Mouse (Mus musculus) inflammation-experienced regulatory T-cells (primary cell): ENCODE data around the gene Tbca. TPM values are rescaled to one million over a fixed set of nuclear protein-coding genes. Genes with fewer than 3 reads are reported as not detected.

ENCODE experiments used
- polyA plus RNA-seq, 2 experiments: library from polyadenylated mRNA; unstranded; fragments of 100-300 nt; shearing (Covaris generic); gene quantifications; one replicate each; pipeline ENCODE4 v1.2.1; 2017

Tbca gene
- 100 to 1,000 TPM; 190 to 200 TPM for polyA plus RNA-seq

DNA sequence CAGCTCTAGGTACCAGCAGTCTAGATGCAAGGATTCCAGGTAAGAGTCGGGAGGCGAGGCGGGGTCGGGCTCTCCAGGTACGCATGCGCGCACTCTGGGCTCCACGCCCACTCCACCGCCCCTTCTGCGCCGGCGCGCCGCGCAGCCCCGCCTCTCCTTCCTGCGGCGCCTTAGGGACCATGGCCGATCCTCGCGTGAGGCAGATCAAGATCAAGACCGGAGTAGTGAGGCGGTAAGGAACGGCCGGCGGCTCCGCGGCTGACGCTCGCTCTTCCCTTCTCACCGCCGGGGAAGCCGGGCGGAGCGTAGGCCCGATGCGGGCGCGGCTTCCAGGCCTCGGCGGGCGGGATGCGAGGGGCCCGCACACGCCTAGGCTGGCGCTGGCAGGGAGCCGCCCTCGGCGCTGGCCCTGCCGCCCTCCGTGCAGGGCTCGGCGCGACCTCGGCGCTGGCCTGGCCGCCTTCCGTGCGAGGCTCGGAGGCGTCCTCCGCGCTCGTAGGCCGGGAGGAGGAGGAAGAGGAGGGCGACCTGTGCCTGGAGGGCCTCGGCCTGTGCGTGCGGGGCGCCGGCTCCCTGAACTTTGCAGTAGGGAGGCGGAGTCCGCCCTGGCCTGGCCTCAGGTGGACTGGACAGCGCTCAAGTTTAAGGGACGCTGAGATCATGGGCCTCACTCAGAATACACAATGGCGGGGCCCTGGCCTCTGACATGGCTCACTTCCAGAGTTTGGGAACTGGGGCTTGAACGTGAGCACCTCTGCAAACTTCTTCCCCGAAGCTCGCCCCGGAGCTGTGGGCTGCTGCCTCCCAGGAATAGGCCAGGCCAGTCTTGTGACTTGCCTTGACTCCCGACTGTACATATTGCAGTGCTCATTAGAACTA lies at the start of gene Tbca:
Tbca (plus strand) TSS at position 140 of the 879 bp plus-strand sequence.

DNA sequence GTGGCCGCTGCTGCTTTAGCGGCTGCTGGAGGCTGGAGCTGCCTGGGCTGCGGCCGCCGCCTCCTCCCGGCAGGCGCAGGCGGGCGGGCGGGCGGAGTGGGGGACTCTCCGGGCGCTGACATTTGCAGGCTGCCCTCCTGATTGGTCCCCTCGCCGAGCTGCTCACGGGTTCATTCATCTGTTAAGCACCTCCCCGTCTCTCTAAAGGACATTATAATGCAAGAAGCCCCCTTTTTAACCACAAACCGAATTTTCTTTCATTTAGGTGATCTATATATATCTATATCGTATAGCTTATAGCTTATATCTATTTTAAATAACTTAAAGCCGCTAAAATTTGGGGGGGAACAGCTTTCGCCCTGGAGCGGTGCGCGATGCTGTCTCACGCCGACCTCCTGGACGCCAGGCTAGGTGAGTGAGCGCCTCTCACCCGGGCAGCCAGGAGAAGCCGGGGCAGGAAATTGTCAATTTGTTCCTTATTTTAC lies 86.7 kb downstream of the Tbca start, which contains the start of gene Otp:
Otp (plus strand) TSS at position 207 of the 485 bp plus-strand sequence.

Other genes starting within 250 kb of the Tbca start
- gene Otp, start 86.7 kb downstream of the Tbca start, polyA plus RNA-seq, result not detected
- gene Wdr41, start 187.4 kb downstream of the Tbca start, polyA plus RNA-seq, result 10 to 100 TPM; 21.0 to 26.0 TPM